Mouse (Mus musculus) lung, embryonic 15.5 days (tissue): ENCODE measurements around the gene Il18rap. TPM values are rescaled to one million over a fixed set of nuclear protein-coding genes. Genes with fewer than 3 reads are reported as not detected.
A peak's percentile ranks its signal among the peaks of the same experiment; 100 is the strongest.

Experiments
- ATAC-seq: fragments of 200-750 bp; cut with Nextera tagmentation; 2 replicates; pipeline ENCODE4 v1.8.0; 2017; ENCODE audit warnings: moderate number of reproducible peaks, borderline replicate concordance; ENCODE audit not compliant: low FRiP score, low TSS enrichment; ENCODE audit errors: extremely low read depth
- H3K27ac ChIP-seq: fragments of 300-500 bp; sonication (generic); 2 replicates; pipeline ENCODE4 v1.5.1; 2015; ENCODE audit warnings: moderate library complexity, mild to moderate bottlenecking, inconsistent platforms
- H3K27me3 ChIP-seq: fragments of 300-500 bp; sonication (generic); 2 replicates; pipeline ENCODE4 v1.6.1; 2015; ENCODE audit warnings: inconsistent platforms
- H3K36me3 ChIP-seq: fragments of 300-500 bp; sonication (generic); 2 replicates; pipeline ENCODE4 v1.6.1; 2015; ENCODE audit warnings: inconsistent platforms
- H3K4me1 ChIP-seq: fragments of 300-500 bp; sonication (generic); 2 replicates; pipeline ENCODE4 v1.6.1; 2015; ENCODE audit warnings: inconsistent platforms
- H3K4me2 ChIP-seq: fragments of 300-500 bp; sonication (generic); 2 replicates; pipeline ENCODE4 v1.6.1; 2015; ENCODE audit warnings: inconsistent platforms, mild to moderate bottlenecking, moderate library complexity
- H3K4me3 ChIP-seq: fragments of 300-500 bp; sonication (generic); 2 replicates; pipeline ENCODE4 v1.5.1; 2015; ENCODE audit warnings: mild to moderate bottlenecking, inconsistent platforms
- H3K9ac ChIP-seq: fragments of 300-500 bp; sonication (generic); 2 replicates; pipeline ENCODE4 v1.6.1; 2015; ENCODE audit warnings: inconsistent platforms
- H3K9me3 ChIP-seq: fragments of 300-500 bp; sonication (generic); 2 replicates; pipeline ENCODE4 v1.6.1; 2016; ENCODE audit warnings: inconsistent platforms
- WGBS: fragments of 180-500 bp; shearing (Covaris S2); methylation state at CpG from one replicate; pipeline ENCODE4 v1.1.7; 2015; 5-methylcytosine and 5-hydroxymethylcytosine counted together
- polyA plus RNA-seq: library from polyadenylated mRNA; unstranded; fragments of >200 nt; fragmentation: Nextera tagmentation; extraction: Ambion mirVana; gene quantifications from 2 replicates; pipeline ENCODE4 v1.2.1, GENCODE M21; 2015

Il18rap gene
- polyA plus RNA-seq: 0.17 and 0.21 TPM in 2 replicates

- 51% methylated on average over 9 of the region's 9 CpGs for WGBS
- ATAC-seq: no peak
- no peak within 1 kb of the TSS for H3K4me3 ChIP-seq
- H3K4me2 ChIP-seq: no peak within 1 kb of the TSS
- no peaks in the 10 kb centered on the region for H3K36me3 ChIP-seq
- no peak within 1 kb of the TSS for H3K9ac ChIP-seq
- no peak within 1 kb of the TSS for H3K27ac ChIP-seq
- H3K9me3 ChIP-seq: no peaks in the 10 kb centered on the region
- H3K4me1 ChIP-seq: no peaks in the 10 kb centered on the region
- no peaks in the 10 kb centered on the region for H3K27me3 ChIP-seq
These were observed at the start of gene Il18rap for GRCm38 (mm10) chr1:40514851-40515585. TSS of gene Il18rap (plus strand) at chr1:40515362.

GRCm38 (mm10) chr1:40465477-40466430 is 49.4 kb upstream of the Il18rap start, which contains the start of gene Il18r1:
TSS of gene Il18r1 (plus strand) at chr1:40465552.
- peak within 1 kb of the TSS; percentile 73 for H3K27ac ChIP-seq
- peak within 1 kb of the TSS; percentile 46 for H3K4me2 ChIP-seq
- WGBS: 31% methylated on average over 20 of the region's 20 CpGs
- 0 out of 2 replicates have a peak, but pooled peaks have one; percentile 70 for ATAC-seq
- no peak within 1 kb of the TSS for H3K9ac ChIP-seq
- H3K36me3 ChIP-seq: no peaks in the 10 kb centered on the region
- H3K4me3 ChIP-seq: peak within 1 kb of the TSS; percentile 28
- H3K27me3 ChIP-seq: no peaks in the 10 kb centered on the region
- H3K9me3 ChIP-seq: no peaks in the 10 kb centered on the region
- H3K4me1 ChIP-seq: 0 out of 2 replicates have a peak, but pooled peaks cover 5% of the 10 kb centered on the region

- Histone ChIP-seq H3K9me3 (no peaks in the 10 kb centered on the region), H3K4me3 (no peak overlapping the region), H3K27ac (no peak overlapping the region), H3K4me1 (0 out of 2 replicates have a peak, but pooled peaks cover 5% of the 10 kb centered on the region), H3K27me3 (no peaks in the 10 kb centered on the region), H3K4me2 (no peak overlapping the region), H3K9ac (no peak overlapping the region), H3K36me3 (no peaks in the 10 kb centered on the region)
- no peak for ATAC-seq
- WGBS: 88% methylated on average over 4 of the region's 4 CpGs
These were observed 47.9 kb upstream of the Il18rap start for GRCm38 (mm10) chr1:40467306-40467705.

- Histone ChIP-seq H3K4me2 (no peak overlapping the region), H3K9me3 (no peaks in the 10 kb centered on the region), H3K4me1 (0 out of 2 replicates have a peak, but pooled peaks cover 5% of the 10 kb centered on the region), H3K9ac (no peak overlapping the region), H3K36me3 (no peaks in the 10 kb centered on the region), H3K27ac (0 out of 2 replicates have a peak overlapping the region, but pooled peaks have one; percentile 24), H3K27me3 (no peaks in the 10 kb centered on the region), H3K4me3 (no peak overlapping the region)
- WGBS: 32% methylated on average over 2 of the region's 2 CpGs
- ATAC-seq: no peak
These were observed 46.4 kb upstream of the Il18rap start for GRCm38 (mm10) chr1:40468805-40469204.

GRCm38 (mm10) chr1:40469900-40470299 is 45.3 kb upstream of the Il18rap start:
- Histone ChIP-seq H3K27ac (no peak overlapping the region), H3K4me3 (no peak overlapping the region), H3K27me3 (no peaks in the 10 kb centered on the region), H3K4me2 (no peak overlapping the region), H3K36me3 (no peaks in the 10 kb centered on the region), H3K4me1 (0 out of 2 replicates have a peak, but pooled peaks cover 5% of the 10 kb centered on the region), H3K9ac (no peak overlapping the region), H3K9me3 (no peaks in the 10 kb centered on the region)
- ATAC-seq: no peak
- WGBS: 79% methylated on average over 12 of the region's 12 CpGs

GRCm38 (mm10) chr1:40472401-40472800 is 42.8 kb upstream of the Il18rap start:
- Histone ChIP-seq H3K4me3 (no peak overlapping the region), H3K27ac (no peak overlapping the region), H3K9me3 (no peaks in the 10 kb centered on the region), H3K4me2 (no peak overlapping the region), H3K36me3 (no peaks in the 10 kb centered on the region), H3K27me3 (no peaks in the 10 kb centered on the region), H3K4me1 (0 out of 2 replicates have a peak, but pooled peaks cover 5% of the 10 kb centered on the region), H3K9ac (no peak overlapping the region)
- no peak for ATAC-seq
- WGBS: 95% methylated on average over 1 of the region's 1 CpGs

- H3K27ac ChIP-seq: no peak overlapping the region
- no peak overlapping the region for H3K4me3 ChIP-seq
- WGBS: 71% methylated on average over 4 of the region's 4 CpGs
- H3K9me3 ChIP-seq: no peaks in the 10 kb centered on the region
- 0 out of 2 replicates have a peak, but pooled peaks cover 5% of the 10 kb centered on the region for H3K4me1 ChIP-seq
- ATAC-seq: no peak
- no peak overlapping the region for H3K9ac ChIP-seq
- no peaks in the 10 kb centered on the region for H3K36me3 ChIP-seq
- no peaks in the 10 kb centered on the region for H3K27me3 ChIP-seq
- H3K4me2 ChIP-seq: no peak overlapping the region
These were observed 41.5 kb upstream of the Il18rap start for GRCm38 (mm10) chr1:40473640-40474039.

GRCm38 (mm10) chr1:40474336-40474735 is 40.8 kb upstream of the Il18rap start:
- no peaks in the 10 kb centered on the region for H3K9me3 ChIP-seq
- H3K27me3 ChIP-seq: no peaks in the 10 kb centered on the region
- WGBS: 69% methylated on average over 5 of the region's 5 CpGs
- H3K4me3 ChIP-seq: no peak overlapping the region
- H3K27ac ChIP-seq: no peak overlapping the region
- H3K9ac ChIP-seq: no peak overlapping the region
- no peaks in the 10 kb centered on the region for H3K36me3 ChIP-seq
- no peaks in the 10 kb centered on the region for H3K4me1 ChIP-seq
- no peak for ATAC-seq
- H3K4me2 ChIP-seq: no peak overlapping the region

GRCm38 (mm10) chr1:40475697-40476096 is 39.5 kb upstream of the Il18rap start:
- H3K36me3 ChIP-seq: no peaks in the 10 kb centered on the region
- H3K4me2 ChIP-seq: no peak overlapping the region
- H3K4me3 ChIP-seq: no peak overlapping the region
- ATAC-seq: no peak
- no peak overlapping the region for H3K27ac ChIP-seq
- 39% methylated on average over 3 of the region's 3 CpGs for WGBS
- no peak overlapping the region for H3K9ac ChIP-seq
- H3K9me3 ChIP-seq: no peaks in the 10 kb centered on the region
- H3K4me1 ChIP-seq: no peaks in the 10 kb centered on the region
- no peaks in the 10 kb centered on the region for H3K27me3 ChIP-seq

GRCm38 (mm10) chr1:40476756-40477155 is 38.4 kb upstream of the Il18rap start:
- no peak overlapping the region for H3K9ac ChIP-seq
- no peaks in the 10 kb centered on the region for H3K9me3 ChIP-seq
- no peak for ATAC-seq
- WGBS: 48% methylated on average over 4 of the region's 4 CpGs
- no peaks in the 10 kb centered on the region for H3K4me1 ChIP-seq
- no peaks in the 10 kb centered on the region for H3K36me3 ChIP-seq
- H3K27ac ChIP-seq: no peak overlapping the region
- H3K4me3 ChIP-seq: no peak overlapping the region
- no peaks in the 10 kb centered on the region for H3K27me3 ChIP-seq
- H3K4me2 ChIP-seq: no peak overlapping the region

- H3K4me1 ChIP-seq: no peaks in the 10 kb centered on the region
- H3K27me3 ChIP-seq: no peaks in the 10 kb centered on the region
- no peak overlapping the region for H3K4me3 ChIP-seq
- 37% methylated on average over 6 of the region's 6 CpGs for WGBS
- H3K9ac ChIP-seq: no peak overlapping the region
- H3K36me3 ChIP-seq: no peaks in the 10 kb centered on the region
- no peaks in the 10 kb centered on the region for H3K9me3 ChIP-seq
- ATAC-seq: no peak
- H3K27ac ChIP-seq: no peak overlapping the region
- H3K4me2 ChIP-seq: no peak overlapping the region
These were observed 35.6 kb upstream of the Il18rap start for GRCm38 (mm10) chr1:40479505-40479923.
